In the genomic region with DNA sequence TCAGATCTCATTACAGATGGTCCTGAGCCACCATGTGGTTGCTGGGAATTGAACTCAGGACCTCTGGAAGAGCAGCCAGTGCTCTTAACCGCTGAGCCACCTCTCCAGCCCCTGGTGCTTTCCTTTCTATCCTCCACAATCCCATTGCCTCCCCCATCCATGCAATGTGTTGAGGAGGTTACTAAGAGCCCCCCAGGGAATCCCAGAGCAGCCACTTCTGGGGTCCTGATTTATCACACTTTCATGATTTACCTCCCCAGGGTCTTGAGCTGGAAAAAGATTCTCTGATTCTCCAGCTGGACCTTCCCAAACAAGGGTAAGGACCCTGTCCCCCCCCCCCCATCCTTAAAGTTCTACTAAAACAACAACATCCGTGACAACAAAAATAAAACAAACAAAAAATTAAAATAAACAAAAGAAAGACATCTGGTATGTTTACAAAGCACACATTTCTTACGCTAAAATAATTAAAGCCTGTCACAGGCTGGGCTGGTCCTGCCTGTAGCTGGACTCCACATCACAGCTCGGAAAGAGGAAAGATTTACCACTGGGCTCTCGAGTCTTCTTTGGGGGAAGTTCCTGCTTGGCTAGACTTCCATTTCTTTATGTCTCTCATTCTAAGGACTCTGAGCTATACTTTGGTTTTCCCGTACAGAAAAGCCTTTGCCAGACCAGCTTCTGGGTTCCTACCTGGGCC, we compare ENCODE assay signal across 18 mouse cellular contexts. TPM values are rescaled to one million over a fixed set of nuclear protein-coding genes. Genes with fewer than 3 reads are reported as not detected.
"Had no signal": no experiment of that assay in that cellular context is flagged by ENCODE, and none has a peak within 500 bp of the region (broad histone marks: within the 10 kb centered on the region; RNA-seq: fewer than 3 reads in every experiment).

No protein-coding gene starts in this region.

- DNase-seq: left cerebral cortex, postnatal 4 days; lung, adult 18-20 months; retina, postnatal 1 day; right cerebral cortex, postnatal 4 days; spleen, adult 18-20 months; thymus, postnatal 14 days had no signal

- H3K4me2 ChIP-seq: limb, embryonic 13.5 days; midbrain, embryonic 12.5 days; neural tube, embryonic 13.5 days had no signal

- H3K4me3 ChIP-seq: limb, embryonic 13.5 days; midbrain, embryonic 12.5 days; neural tube, embryonic 13.5 days had no signal

- ATAC-seq: inflammation-experienced regulatory T-cells, adult 6 months; midbrain, embryonic 16.5 days had no signal

- H3K9me3 ChIP-seq: limb, embryonic 13.5 days; midbrain, embryonic 12.5 days; neural tube, embryonic 13.5 days had no signal

- H3K36me3 ChIP-seq: limb, embryonic 13.5 days; midbrain, embryonic 12.5 days; neural tube, embryonic 13.5 days had no signal

- H3K9ac ChIP-seq: limb, embryonic 13.5 days; liver, embryonic 14.5 days; midbrain, embryonic 12.5 days; neural tube, embryonic 13.5 days had no signal

- H3K27ac ChIP-seq: limb, embryonic 13.5 days; liver, embryonic 14.5 days; midbrain, embryonic 12.5 days; neural tube, embryonic 13.5 days had no signal

RNA-seq across cellular contexts. Expression of a gene that starts 46.4 kb away (rescaled TPM):
- total RNA-seq: layer of hippocampus, postnatal 10 days; left cerebral cortex, postnatal 10 days; left cerebral cortex, postnatal 4 days; liver, adult 2 months; megakaryocyte-erythroid progenitor cell, adult 5-6 weeks had no signal
- polyA plus RNA-seq: inflammation-experienced regulatory T-cells, adult 6 months; limb, embryonic 13.5 days; liver, adult 2 months; liver, embryonic 14.5 days; lung, embryonic 16.5 days; midbrain, embryonic 12.5 days; midbrain, embryonic 16.5 days; neural tube, embryonic 13.5 days; stomach, embryonic 14.5 days had no signal
